Mouse (Mus musculus) hindbrain, embryonic 12.5 days (tissue): ENCODE results near the gene Yars. TPM values are rescaled to one million over a fixed set of nuclear protein-coding genes. Genes with fewer than 3 reads are reported as not detected.
A peak's percentile ranks its signal among the peaks of the same experiment; 100 is the strongest.

Experiments
- ATAC-seq: fragments of 200-750 bp; cut with Nextera tagmentation; 2 replicates; pipeline ENCODE4 v1.8.0; 2017; ENCODE audit warnings: moderate TSS enrichment; ENCODE audit not compliant: low FRiP score
- H3K27ac ChIP-seq: fragments of 300-500 bp; sonication (generic); 2 replicates; pipeline ENCODE4 v1.5.1; 2016; ENCODE audit warnings: mild to moderate bottlenecking
- H3K27me3 ChIP-seq: fragments of 300-500 bp; sonication (generic); 2 replicates; pipeline ENCODE4 v1.6.1; 2016; ENCODE audit warnings: mild to moderate bottlenecking
- H3K36me3 ChIP-seq: fragments of 300-500 bp; sonication (generic); 2 replicates; pipeline ENCODE4 v1.6.1; 2016; ENCODE audit warnings: mild to moderate bottlenecking
- H3K4me1 ChIP-seq: fragments of 300-500 bp; sonication (generic); 2 replicates; pipeline ENCODE4 v1.6.1; 2016
- H3K4me2 ChIP-seq: fragments of 300-500 bp; sonication (generic); replicated peaks from 2 replicates; pipeline ENCODE4 v1.6.1; 2016; ENCODE audit warnings: mild to moderate bottlenecking
- H3K4me3 ChIP-seq: fragments of 300-500 bp; sonication (generic); 2 replicates; pipeline ENCODE4 v1.5.1; 2016; ENCODE audit warnings: mild to moderate bottlenecking
- H3K9ac ChIP-seq: fragments of 300-500 bp; sonication (generic); 2 replicates; pipeline ENCODE4 v1.6.1; 2016; ENCODE audit warnings: mild to moderate bottlenecking, moderate library complexity
- H3K9me3 ChIP-seq: fragments of 300-500 bp; sonication (generic); replicated peaks from 2 replicates; pipeline ENCODE4 v1.6.1; 2016; ENCODE audit warnings: mild to moderate bottlenecking
- WGBS: fragments of 180-500 bp; shearing (Covaris S2); methylation state at CpG from one replicate; pipeline ENCODE4 v1.1.7; 2016; 5-methylcytosine and 5-hydroxymethylcytosine counted together
- polyA plus RNA-seq: library from polyadenylated mRNA; unstranded; fragments of >200 nt; fragmentation: Nextera tagmentation; extraction: Ambion mirVana; gene quantifications from 2 replicates; pipeline ENCODE4 v1.2.1, GENCODE M21; 2016

Yars gene
- polyA plus RNA-seq, 1 experiment from 2014 or later, result 98.1 TPM

GRCm38 (mm10) chr4:129223421-129224281, 34.1 kb downstream of the Yars start:
- Histone ChIP-seq H3K27me3 (peaks cover 30% of the 10 kb centered on the region), H3K27ac (peak overlapping the region; percentile 67), H3K9me3 (no peaks in the 10 kb centered on the region), H3K4me3 (peak overlapping the region; percentile 21), H3K9ac (peak overlapping the region; percentile 64), H3K4me2 (peak overlapping the region; percentile 56), H3K36me3 (peaks cover 59% of the 10 kb centered on the region), H3K4me1 (peaks cover 49% of the 10 kb centered on the region)
- peak; percentile 52 for ATAC-seq
- WGBS, result 21% methylated on average over 55 of the region's 55 CpGs

- H3K9me3 ChIP-seq, result no peaks in the 10 kb centered on the region
- no peak overlapping the region for H3K4me3 ChIP-seq
- peaks cover 44% of the 10 kb centered on the region for H3K36me3 ChIP-seq
- no peak overlapping the region for H3K9ac ChIP-seq
- H3K27me3 ChIP-seq, result peaks cover 36% of the 10 kb centered on the region
- H3K27ac ChIP-seq, result no peak overlapping the region
- ATAC-seq, result no peak
- H3K4me2 ChIP-seq, result peak overlapping the region; percentile 59; the same call in 1 of the 2 replicates
- WGBS, result 92% methylated on average over 12 of the region's 12 CpGs
- peaks cover 49% of the 10 kb centered on the region for H3K4me1 ChIP-seq
These were observed 35.8 kb downstream of the Yars start for GRCm38 (mm10) chr4:129225315-129225714.

DNA sequence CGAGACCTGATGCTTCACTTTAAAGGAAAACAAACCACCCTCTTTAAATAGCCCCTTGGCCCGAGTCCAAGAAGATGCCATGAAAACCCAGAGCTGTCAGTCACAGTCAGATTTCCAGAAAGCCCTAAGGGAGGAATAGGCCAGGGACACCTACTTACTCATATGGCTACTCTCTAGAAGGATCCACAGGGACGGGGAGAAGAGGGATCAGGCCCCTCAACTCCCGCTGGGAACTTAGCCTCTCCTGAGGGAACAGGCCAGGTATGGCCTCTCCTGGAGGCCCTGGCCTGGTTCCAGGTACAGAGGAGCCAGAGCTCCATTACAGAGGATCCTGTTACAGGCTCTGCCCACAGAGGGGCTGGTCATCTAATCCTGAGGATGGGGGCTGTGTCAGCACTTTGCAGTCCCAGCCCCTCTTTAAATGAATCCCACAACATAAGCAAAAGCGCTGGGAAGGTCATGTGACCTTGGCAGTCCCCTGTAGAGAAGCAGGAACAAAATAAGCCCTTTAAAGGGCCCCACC, 36.9 kb downstream of the Yars start:
- H3K4me3 ChIP-seq, result peak overlapping the region; percentile 40
- no peak for ATAC-seq
- peaks cover 36% of the 10 kb centered on the region for H3K27me3 ChIP-seq

DNA sequence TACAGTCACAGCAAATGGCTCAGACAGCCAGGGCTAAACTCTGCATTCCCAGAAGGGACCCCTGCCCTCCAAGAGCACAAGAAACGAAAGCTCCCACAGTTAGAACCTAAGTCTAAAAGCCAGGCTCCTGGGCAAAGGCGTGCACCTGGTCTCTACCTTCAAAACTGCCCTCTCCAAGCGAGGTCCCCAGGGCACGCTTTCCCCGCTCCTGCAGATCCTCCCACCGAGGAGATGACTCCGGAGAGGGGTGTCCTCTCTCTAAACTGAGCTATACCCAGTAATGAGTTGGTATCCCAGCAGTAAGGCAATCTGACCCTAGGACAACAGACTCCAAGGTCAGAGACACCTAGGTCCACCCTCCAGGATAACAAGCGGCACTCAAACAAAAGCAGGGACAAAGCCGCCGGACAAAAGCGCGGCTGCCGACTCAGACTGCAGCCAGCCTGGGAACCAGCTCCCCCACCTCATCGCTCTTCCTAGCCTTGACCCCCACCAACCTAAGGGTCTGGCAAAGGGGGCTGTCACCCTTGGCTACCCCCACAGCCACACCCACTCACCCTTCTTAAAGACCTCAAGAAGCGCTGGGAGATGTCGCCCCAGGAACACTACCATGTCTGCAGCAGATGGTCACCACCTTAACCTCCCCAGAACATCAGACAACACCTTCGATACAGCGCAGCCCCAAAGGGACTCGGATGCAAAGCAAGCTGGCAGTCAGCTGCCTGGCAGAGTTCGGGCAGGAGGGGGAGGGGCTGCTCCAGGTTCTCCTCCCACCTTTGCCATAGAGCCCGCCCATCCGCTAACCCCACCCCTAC, 37.8 kb downstream of the Yars start:
- Histone ChIP-seq H3K27me3 (peaks cover 29% of the 10 kb centered on the region), H3K4me3 (peak overlapping the region; percentile 40), H3K9me3 (no peaks in the 10 kb centered on the region), H3K9ac (peak overlapping the region; percentile 70), H3K4me2 (peak overlapping the region; percentile 59), H3K27ac (peak overlapping the region; percentile 81), H3K36me3 (peaks cover 24% of the 10 kb centered on the region; the same call in 1 of the 2 replicates), H3K4me1 (peaks cover 64% of the 10 kb centered on the region)
- 7% methylated on average over 22 of the region's 22 CpGs for WGBS
- ATAC-seq, result peak; percentile 33; the same call in 1 of the 2 replicates

More for the DNA sequence above, 36.9 kb downstream of the Yars start:
- Histone ChIP-seq H3K36me3 (peaks cover 33% of the 10 kb centered on the region), H3K4me1 (peaks cover 56% of the 10 kb centered on the region), H3K27ac (0 out of 2 replicates have a peak overlapping the region, but pooled peaks have one; percentile 17), H3K9ac (peak overlapping the region; percentile 70; the same call in 1 of the 2 replicates), H3K9me3 (no peaks in the 10 kb centered on the region), H3K4me2 (peak overlapping the region; percentile 59)
- WGBS, result 23% methylated on average over 5 of the region's 5 CpGs

- ATAC-seq, result peak; percentile 14; the same call in 1 of the 2 replicates
- H3K27me3 ChIP-seq, result peaks cover 26% of the 10 kb centered on the region
- peaks cover 64% of the 10 kb centered on the region for H3K4me1 ChIP-seq
- peak overlapping the region; percentile 70 for H3K9ac ChIP-seq
- 25% methylated on average over 8 of the region's 8 CpGs for WGBS
- peak overlapping the region; percentile 40 for H3K4me3 ChIP-seq
- H3K36me3 ChIP-seq, result peaks cover 18% of the 10 kb centered on the region; the same call in 1 of the 2 replicates
- H3K27ac ChIP-seq, result peak overlapping the region; percentile 81
- no peaks in the 10 kb centered on the region for H3K9me3 ChIP-seq
- H3K4me2 ChIP-seq, result peak overlapping the region; percentile 59
These were observed 38.4 kb downstream of the Yars start for GRCm38 (mm10) chr4:129227985-129228381.

DNA sequence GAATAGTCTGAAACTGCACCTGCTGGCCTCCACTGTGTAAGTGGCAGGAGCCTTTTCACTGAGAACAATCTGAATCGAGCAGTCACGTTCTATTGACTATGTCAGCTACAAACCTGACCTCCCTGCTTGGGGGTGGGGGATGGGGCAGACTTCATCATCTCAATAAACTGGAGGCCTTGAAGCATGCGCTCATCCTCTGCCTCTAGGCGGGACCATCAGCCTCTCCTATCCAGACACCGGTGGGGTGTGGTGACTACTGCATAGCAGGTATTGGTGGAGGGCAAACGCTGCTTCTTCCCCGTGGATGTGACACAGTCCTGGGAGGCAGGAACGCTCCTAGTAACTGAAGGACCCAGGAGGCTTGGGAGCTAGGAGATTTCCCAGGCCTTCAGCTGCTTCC, 41.4 kb downstream of the Yars start:
- Histone ChIP-seq H3K4me3 (no peak overlapping the region), H3K9ac (no peak overlapping the region), H3K27me3 (peaks cover 9% of the 10 kb centered on the region), H3K4me1 (peaks cover 49% of the 10 kb centered on the region), H3K27ac (no peak overlapping the region), H3K36me3 (no peaks in the 10 kb centered on the region), H3K9me3 (no peaks in the 10 kb centered on the region), H3K4me2 (no peak overlapping the region)
- no peak for ATAC-seq
- 56% methylated on average over 8 of the region's 8 CpGs for WGBS

DNA sequence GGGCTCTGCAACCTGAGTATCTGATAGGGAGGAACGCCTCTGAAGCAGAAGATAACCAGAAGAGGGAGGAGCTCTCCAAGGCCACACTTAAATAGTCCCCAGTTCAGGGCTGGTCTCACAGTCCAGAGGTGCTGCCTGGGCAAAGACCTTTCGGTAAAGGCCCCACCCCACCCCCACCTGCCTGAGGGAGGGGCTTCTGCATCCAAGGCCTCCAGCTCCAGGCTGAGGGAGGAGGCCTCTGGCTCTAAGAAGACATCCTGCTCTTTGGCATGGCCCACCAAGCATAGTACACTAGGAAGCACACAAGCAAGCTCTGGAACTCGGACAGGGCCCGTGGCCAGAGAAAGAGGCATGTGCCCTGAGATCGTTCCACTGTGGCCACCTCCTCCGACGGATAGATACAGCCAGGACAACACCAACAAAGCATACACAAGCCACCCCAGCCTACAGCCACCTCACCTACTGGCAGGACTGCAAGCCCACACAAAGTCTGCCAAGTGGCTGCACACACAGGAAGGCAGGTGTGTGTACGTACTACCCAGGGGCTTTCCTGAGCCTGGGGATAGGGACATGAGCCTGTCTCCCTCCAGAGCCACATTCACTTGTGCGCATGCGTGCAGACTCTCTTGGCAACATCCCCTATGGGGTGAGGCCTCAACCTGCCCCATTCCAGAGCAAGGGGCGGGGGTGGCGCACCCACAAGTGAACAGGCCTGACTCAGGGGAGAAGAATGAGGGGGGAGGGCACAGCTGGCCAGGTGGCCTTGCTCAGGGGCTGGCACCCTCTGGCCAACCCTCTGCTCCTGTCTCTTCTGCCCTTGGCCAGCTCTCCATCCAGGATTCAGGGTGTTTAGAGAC, 42.3 kb downstream of the Yars start:
- H3K9me3 ChIP-seq, result no peaks in the 10 kb centered on the region
- no peak overlapping the region for H3K4me3 ChIP-seq
- H3K9ac ChIP-seq, result no peak overlapping the region
- peaks cover 45% of the 10 kb centered on the region for H3K4me1 ChIP-seq
- peaks cover 9% of the 10 kb centered on the region for H3K27me3 ChIP-seq
- H3K27ac ChIP-seq, result no peak overlapping the region
- H3K36me3 ChIP-seq, result no peaks in the 10 kb centered on the region
- no peak overlapping the region for H3K4me2 ChIP-seq
- ATAC-seq, result no peak
- 70% methylated on average over 12 of the region's 12 CpGs for WGBS

DNA sequence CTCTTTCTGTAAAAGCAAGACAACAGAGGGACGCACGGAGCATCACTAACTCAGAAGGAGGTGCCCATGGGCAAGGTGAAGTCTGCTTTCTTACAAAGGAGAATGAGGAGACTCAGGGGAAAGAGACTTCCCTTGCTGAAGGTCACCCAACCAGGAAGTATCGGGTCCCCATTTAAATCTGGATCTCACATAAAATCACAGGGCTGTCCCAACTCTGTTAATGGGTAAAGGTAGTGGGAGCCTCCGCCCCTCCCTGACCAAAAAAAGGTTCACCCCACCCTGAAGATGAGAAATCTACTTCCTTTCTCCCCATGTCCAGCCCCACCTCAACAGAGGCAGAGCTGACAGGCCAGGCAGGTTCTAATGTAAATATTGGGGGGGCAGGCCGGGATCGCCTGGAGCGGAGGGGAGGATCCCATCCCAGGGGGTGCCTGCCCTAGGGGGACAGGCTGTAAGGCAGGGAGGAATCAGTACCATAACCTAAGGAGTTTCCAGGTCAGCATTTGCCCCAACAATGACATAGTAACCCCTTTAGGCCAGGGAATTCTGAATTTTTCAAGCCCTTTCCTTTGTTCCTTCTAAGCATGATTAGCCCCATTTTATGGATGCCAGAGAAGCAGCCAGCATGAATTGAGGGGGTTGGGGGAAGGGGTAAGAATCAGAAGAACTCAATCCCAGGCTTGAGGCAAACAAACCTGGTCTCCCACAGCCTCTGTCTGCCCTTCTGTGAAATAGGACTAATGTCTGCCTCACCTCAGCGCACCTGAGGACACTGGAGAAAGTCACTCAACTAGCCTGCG, 43.2 kb downstream of the Yars start:
- H3K4me1 ChIP-seq, result peaks cover 45% of the 10 kb centered on the region
- no peak for ATAC-seq
- WGBS, result 73% methylated on average over 9 of the region's 9 CpGs

DNA sequence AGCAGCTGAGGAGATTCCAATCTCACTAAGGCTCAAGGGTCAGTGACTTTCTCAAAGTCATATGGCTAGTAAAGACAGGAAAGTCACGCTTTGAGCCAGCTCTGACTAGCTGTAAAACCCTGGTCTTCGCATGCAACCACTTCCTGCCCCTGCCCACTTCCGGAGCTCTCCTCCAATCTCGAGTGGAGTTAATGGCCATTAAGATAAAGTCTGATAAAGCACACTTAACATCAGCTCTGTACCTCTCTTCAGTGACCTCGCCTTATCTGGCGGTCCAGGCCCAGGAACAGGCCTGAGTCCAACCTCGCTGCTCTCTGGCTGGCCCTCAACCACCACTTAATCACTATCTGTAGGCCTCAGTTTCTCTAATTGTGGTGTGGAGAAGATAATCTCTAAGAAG, 44.9 kb downstream of the Yars start:
- Histone ChIP-seq H3K4me3 (no peak overlapping the region), H3K36me3 (no peaks in the 10 kb centered on the region), H3K9me3 (no peaks in the 10 kb centered on the region), H3K9ac (no peak overlapping the region), H3K4me1 (peaks cover 52% of the 10 kb centered on the region), H3K27ac (no peak overlapping the region), H3K4me2 (no peak overlapping the region), H3K27me3 (peaks cover 13% of the 10 kb centered on the region)
- ATAC-seq, result no peak
- WGBS, result 85% methylated on average over 7 of the region's 7 CpGs

More for the DNA sequence above, 43.2 kb downstream of the Yars start:
- no peak overlapping the region for H3K4me2 ChIP-seq
- peaks cover 12% of the 10 kb centered on the region for H3K27me3 ChIP-seq
- no peak overlapping the region for H3K9ac ChIP-seq
- no peaks in the 10 kb centered on the region for H3K9me3 ChIP-seq
- no peak overlapping the region for H3K4me3 ChIP-seq
- H3K27ac ChIP-seq, result no peak overlapping the region
- H3K36me3 ChIP-seq, result no peaks in the 10 kb centered on the region

GRCm38 (mm10) chr4:129235147-129235546, 45.6 kb downstream of the Yars start:
- no peaks in the 10 kb centered on the region for H3K36me3 ChIP-seq
- H3K4me3 ChIP-seq, result no peak overlapping the region
- no peaks in the 10 kb centered on the region for H3K9me3 ChIP-seq
- H3K27me3 ChIP-seq, result peaks cover 9% of the 10 kb centered on the region; the same call in 1 of the 2 replicates
- no peak overlapping the region for H3K27ac ChIP-seq
- ATAC-seq, result no peak
- H3K9ac ChIP-seq, result no peak overlapping the region
- WGBS, result 79% methylated on average over 3 of the region's 3 CpGs
- peaks cover 53% of the 10 kb centered on the region for H3K4me1 ChIP-seq
- no peak overlapping the region for H3K4me2 ChIP-seq
